ENCODE assay signal across 13 mouse cellular contexts in the genomic region with DNA sequence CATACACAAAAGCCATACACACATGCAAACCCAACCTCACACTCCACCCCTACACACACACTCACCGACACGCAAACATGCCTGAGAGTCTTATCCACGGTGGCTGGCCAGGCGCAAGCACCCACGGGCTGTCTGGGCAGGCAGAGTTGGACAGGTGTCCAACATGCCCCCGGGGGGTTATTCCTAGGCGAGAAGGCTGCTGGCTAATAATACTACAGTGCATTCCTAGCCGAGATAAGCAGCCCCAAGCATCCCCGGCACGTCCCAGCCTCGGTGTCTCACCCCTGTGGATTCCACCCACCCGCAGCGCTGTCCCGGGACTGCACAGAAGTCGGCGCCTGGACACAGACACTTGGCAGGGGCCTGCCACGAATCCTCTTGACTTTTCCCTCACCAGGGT.
A peak's percentile ranks its signal among the peaks of the same experiment; 100 is the strongest.
DNase-seq lines count a peak whose midpoint lies in the region; ATAC-seq lines count a peak whose summit lies in the region.
"Had no signal": no experiment of that assay in that cellular context is flagged by ENCODE, and none has a peak within 500 bp of the region (broad histone marks: within the 10 kb centered on the region; RNA-seq: fewer than 3 reads in every experiment).

No protein-coding gene starts in this region.

- no peak overlapping the region for H3K4me3 ChIP-seq in forebrain, embryonic 15.5 days

- no peak overlapping the region for H3K4me2 ChIP-seq in forebrain, embryonic 15.5 days (replicated peaks)

- 85% methylated on average over 17 of the region's 17 CpGs for WGBS in forebrain, embryonic 15.5 days

- no peaks in the 10 kb centered on the region for H3K36me3 ChIP-seq in forebrain, embryonic 15.5 days

- DNase-seq in kidney, adult 11 months = peak; percentile 32
- DNase-seq in kidney, postnatal 4 days = no peak
- DNase-seq in heart, adult 8-10 months (ENCODE audit: low spot score) = peak; percentile 40
- DNase-seq in heart, postnatal 10 days = peak; percentile 82 to 86
- DNase-seq in lung, postnatal 10 days = peak; percentile 50
- DNase-seq: cerebellum, adult 11 months; kidney, postnatal 10 days; right cerebral cortex, postnatal 25 days had no signal

- no peak overlapping the region for H3K27ac ChIP-seq in forebrain, embryonic 15.5 days (replicated peaks)
- H3K27ac ChIP-seq: liver, embryonic 14.5 days had no signal

- intact Hi-C loops in heart, postnatal 10 days (cut with DNase I) = no loop called here

- no peak for ATAC-seq in erythroblast, adult 5-6 weeks (replicated peaks; ENCODE audit: low FRiP score, poor library complexity, severe bottlenecking)
- ATAC-seq in megakaryocyte progenitor cell, adult 5-6 weeks (replicated peaks; ENCODE audit: poor library complexity) = no peak
- ATAC-seq in forebrain, embryonic 15.5 days (replicated peaks) = no peak
- ATAC-seq: inflammation-experienced regulatory T-cells, adult 6 months had no signal

- H3K9me3 ChIP-seq in forebrain, embryonic 15.5 days = no peaks in the 10 kb centered on the region

- no peaks in the 10 kb centered on the region for H3K27me3 ChIP-seq in forebrain, embryonic 15.5 days

- 0 out of 2 replicates have a peak, but pooled peaks cover 3% of the 10 kb centered on the region for H3K4me1 ChIP-seq in forebrain, embryonic 15.5 days

- H3K9ac ChIP-seq in forebrain, embryonic 15.5 days (replicated peaks) = no peak overlapping the region
- H3K9ac ChIP-seq: liver, embryonic 14.5 days had no signal

Comparison
In these comparisons a context has a peak if more than half of its experiments do, and no peak if none do; other contexts are left out.
1. DNase-seq: peak in kidney, adult 11 months (single experiment), heart, adult 8-10 months (single experiment), heart, postnatal 10 days (2 of 2) and lung, postnatal 10 days (single experiment); none in kidney, postnatal 4 days (0 of 2).